Mouse (Mus musculus): ENCODE measurements at regions not wholly inside any gene's neighbourhood (a gene's known extent, or its start where the extent isn't known, plus 50 kb on each side); places are given as distances from the start of the nearest gene placed in this dataset.
"Not testable (repeated sequence)": the region's sequence is repeated elsewhere in the genome, so short reads cannot be mapped to it uniquely, and the experiment has no call there.

GRCm38 (mm10) chr6:68632309-68632708 lies 1096.7 kb upstream of the Tacstd2 start:
- not testable (repeated sequence) for DNase-seq

- DNase-seq, result no peak
Measured at GRCm38 (mm10) chr6:68631787-68632186, 1096.2 kb upstream of the Tacstd2 start.

- no peak for DNase-seq
Measured at GRCm38 (mm10) chr6:68606033-68606432, 1070.4 kb upstream of the Tacstd2 start.
